Comparison of ENCODE assay signal across 18 mouse cellular contexts in genomic region chr4:103838377-103838776, GRCm38 (mm10).
DNase-seq lines count a peak whose midpoint lies in the region; ATAC-seq and TF ChIP-seq lines count a peak whose summit lies in the region.
"Had no signal": no experiment of that assay in that cellular context is flagged by ENCODE, and none has a peak within 500 bp of the region (broad histone marks: within the 10 kb centered on the region; RNA-seq: fewer than 3 reads in every experiment).

No protein-coding gene starts in this region.

- no peak for DNase-seq in forebrain, postnatal 0 days
- DNase-seq in ES-CJ7 (ENCODE audit: low read depth, low spot score): peak; percentile 81
- DNase-seq in embryo, embryonic 11 days: peak; percentile 17
- no peak for DNase-seq in lung, postnatal 25 days (ENCODE audit: low spot score)
- no peak for DNase-seq in lung, postnatal 14 days
- DNase-seq: gastrocnemius, postnatal 10 days; heart, adult 18-20 months; kidney, adult 11 months; kidney, postnatal 10 days; liver, embryonic 13.5 days; right cerebral cortex, postnatal 25 days had no signal

- WGBS in forebrain, embryonic 12.5 days: 6% methylated on average over 5 of the region's 5 CpGs
- WGBS in forebrain, postnatal 0 days: 3% methylated on average over 5 of the region's 5 CpGs
- WGBS in midbrain, embryonic 16.5 days: 4% methylated on average over 5 of the region's 5 CpGs

- peaks cover 8% of the 10 kb centered on the region for H3K4me1 ChIP-seq in forebrain, embryonic 12.5 days
- no peaks in the 10 kb centered on the region; the same call in 1 of the 2 replicates for H3K4me1 ChIP-seq in forebrain, postnatal 0 days (ENCODE audit: insufficient read depth)
- H3K4me1 ChIP-seq in midbrain, embryonic 16.5 days (ENCODE audit: control insufficient read depth, insufficient read depth, low read length): peaks cover 4% of the 10 kb centered on the region
- H3K4me1 ChIP-seq: heart, embryonic 15.5 days; liver, embryonic 13.5 days; lung, embryonic 15.5 days had no signal

- H3K4me2 ChIP-seq in forebrain, embryonic 12.5 days: no peak overlapping the region
- no peak overlapping the region for H3K4me2 ChIP-seq in forebrain, postnatal 0 days (ENCODE audit: low read depth)
- peak overlapping the region; percentile 23; the same call in 1 of the 2 replicates for H3K4me2 ChIP-seq in midbrain, embryonic 16.5 days (ENCODE audit: low read length)
- H3K4me2 ChIP-seq: heart, embryonic 15.5 days; hindbrain, embryonic 13.5 days; liver, embryonic 13.5 days; lung, embryonic 15.5 days had no signal

- ATAC-seq in forebrain, embryonic 12.5 days (ENCODE audit: low FRiP score): peak; percentile 61; the same call in 1 of the 2 replicates
- ATAC-seq in forebrain, postnatal 0 days: no peak
- no peak for ATAC-seq in midbrain, embryonic 16.5 days
- ATAC-seq in cerebellum, adult (ENCODE audit: insufficient number of reproducible peaks, low FRiP score, low TSS enrichment): no peak

- H3K4me3 ChIP-seq in forebrain, embryonic 12.5 days (replicated peaks): no peak overlapping the region
- no peak overlapping the region for H3K4me3 ChIP-seq in forebrain, postnatal 0 days (ENCODE audit: low read depth, low read length)
- H3K4me3 ChIP-seq in midbrain, embryonic 16.5 days (ENCODE audit: low read depth, low read length): no peak overlapping the region
- H3K4me3 ChIP-seq: heart, embryonic 15.5 days; hindbrain, embryonic 13.5 days; liver, embryonic 13.5 days; lung, embryonic 15.5 days had no signal

- H3K27ac ChIP-seq in forebrain, embryonic 12.5 days: 0 out of 2 replicates have a peak overlapping the region, but pooled peaks have one; percentile 14
- H3K27ac ChIP-seq in forebrain, postnatal 0 days (ENCODE audit: low read depth, low read length): no peak overlapping the region
- H3K27ac ChIP-seq in midbrain, embryonic 16.5 days (ENCODE audit: low read length): 0 out of 2 replicates have a peak overlapping the region, but pooled peaks have one; percentile 38
- H3K27ac ChIP-seq: heart, embryonic 15.5 days; hindbrain, embryonic 13.5 days; liver, embryonic 13.5 days; lung, embryonic 15.5 days had no signal

- H3K36me3 ChIP-seq in forebrain, embryonic 12.5 days (replicated peaks): no peaks in the 10 kb centered on the region
- no peaks in the 10 kb centered on the region for H3K36me3 ChIP-seq in forebrain, postnatal 0 days (ENCODE audit: insufficient read depth)
- no peaks in the 10 kb centered on the region for H3K36me3 ChIP-seq in midbrain, embryonic 16.5 days (ENCODE audit: control insufficient read depth, insufficient read depth, low read length)
- H3K36me3 ChIP-seq: heart, embryonic 15.5 days; hindbrain, embryonic 13.5 days; liver, embryonic 13.5 days; lung, embryonic 15.5 days had no signal

- TF ChIP-seq CTCF in forebrain, postnatal 0 days (IDR thresholded peaks at IDR 0.05; ENCODE audit: low read depth): no peak

- H3K27me3 ChIP-seq in forebrain, embryonic 12.5 days: no peaks in the 10 kb centered on the region
- no peaks in the 10 kb centered on the region for H3K27me3 ChIP-seq in forebrain, postnatal 0 days (ENCODE audit: insufficient read depth, low read length)
- H3K27me3 ChIP-seq in midbrain, embryonic 16.5 days (ENCODE audit: control insufficient read depth, insufficient read depth, low read depth, low read length): no peaks in the 10 kb centered on the region
- H3K27me3 ChIP-seq: CH12.LX; heart, embryonic 15.5 days; hindbrain, embryonic 13.5 days; liver, embryonic 13.5 days; lung, embryonic 15.5 days had no signal

- H3K9ac ChIP-seq in forebrain, embryonic 12.5 days: no peak overlapping the region
- no peak overlapping the region for H3K9ac ChIP-seq in forebrain, postnatal 0 days
- 0 out of 2 replicates have a peak overlapping the region, but pooled peaks have one; percentile 6 for H3K9ac ChIP-seq in midbrain, embryonic 16.5 days (ENCODE audit: low read depth, low read length)
- H3K9ac ChIP-seq: heart, embryonic 15.5 days; hindbrain, embryonic 13.5 days; liver, embryonic 13.5 days; lung, embryonic 15.5 days had no signal

- H3K9me3 ChIP-seq in forebrain, embryonic 12.5 days: no peaks in the 10 kb centered on the region
- H3K9me3 ChIP-seq in forebrain, postnatal 0 days (ENCODE audit: low read length): no peaks in the 10 kb centered on the region
- no peaks in the 10 kb centered on the region for H3K9me3 ChIP-seq in midbrain, embryonic 16.5 days (replicated peaks; ENCODE audit: control insufficient read depth, low read length, poor library complexity, severe bottlenecking)
- H3K9me3 ChIP-seq: heart, embryonic 15.5 days; hindbrain, embryonic 13.5 days; liver, embryonic 13.5 days; lung, embryonic 15.5 days had no signal

Comparison
In these comparisons a context has a peak if more than half of its experiments do, and no peak if none do; other contexts are left out.
1. DNase-seq: peak in ES-CJ7 (single experiment) and embryo, embryonic 11 days (single experiment); none in forebrain, postnatal 0 days (single experiment), lung, postnatal 25 days (single experiment) and lung, postnatal 14 days (single experiment).